Mouse (Mus musculus): ENCODE measurements around the gene Spsb4.

The Spsb4 gene

DNA sequence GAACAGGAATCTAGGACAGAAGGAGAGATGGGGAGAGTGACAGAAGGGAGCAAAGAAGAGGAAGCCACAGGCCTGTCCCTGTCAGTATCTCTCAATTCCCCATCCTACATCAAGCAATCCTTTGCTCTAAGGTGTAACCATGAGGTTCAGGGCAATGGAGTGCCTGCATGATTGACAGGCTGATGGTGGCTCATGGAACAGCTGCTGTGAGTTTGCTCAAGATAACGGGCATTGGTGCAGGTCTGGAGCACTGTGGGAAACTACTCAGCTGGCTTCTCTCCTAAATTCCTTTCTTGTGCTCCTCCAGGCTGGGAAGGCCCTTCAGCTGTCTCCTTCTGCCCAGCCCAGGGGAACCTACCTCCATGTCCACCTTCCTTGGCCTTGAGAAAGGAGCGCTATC lies 109.9 kb downstream of the Spsb4 start:
- DNase-seq (ENCODE audit: low read depth in 2 of 2, low spot score in 2 of 2) = no peak

GRCm38 (mm10) chr9:96904360-96905355 lies 114.0 kb downstream of the Spsb4 start:
- DNase-seq (ENCODE audit: low read depth in 2 of 2, low spot score in 2 of 2) = no peak

DNA sequence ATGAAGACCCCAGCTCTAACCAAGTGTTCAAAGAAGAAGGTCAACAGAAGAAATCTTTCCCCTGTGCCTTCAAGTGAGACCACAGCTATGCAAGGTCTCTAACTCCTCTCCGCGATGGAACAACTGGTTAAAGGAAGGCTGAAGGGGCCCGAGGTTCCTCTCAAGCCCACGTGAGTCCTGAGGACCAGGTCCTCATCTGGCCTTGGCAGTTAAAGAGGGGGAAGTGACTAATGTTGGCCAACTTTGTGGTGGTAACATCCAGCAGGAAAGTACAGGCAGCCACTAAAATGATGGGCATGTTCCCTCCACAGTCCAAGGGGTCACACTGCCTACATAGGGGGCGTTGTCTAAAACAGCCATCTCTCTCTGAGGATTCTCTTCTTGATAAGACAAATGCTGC lies 118.9 kb downstream of the Spsb4 start:
- no peak for DNase-seq (ENCODE audit: low read depth in 2 of 2, low spot score in 2 of 2)

- no peak for DNase-seq (ENCODE audit: low read depth in 2 of 2, low spot score in 2 of 2)
Observed at GRCm38 (mm10) chr9:96899004-96899403, 119.6 kb downstream of the Spsb4 start.

DNA sequence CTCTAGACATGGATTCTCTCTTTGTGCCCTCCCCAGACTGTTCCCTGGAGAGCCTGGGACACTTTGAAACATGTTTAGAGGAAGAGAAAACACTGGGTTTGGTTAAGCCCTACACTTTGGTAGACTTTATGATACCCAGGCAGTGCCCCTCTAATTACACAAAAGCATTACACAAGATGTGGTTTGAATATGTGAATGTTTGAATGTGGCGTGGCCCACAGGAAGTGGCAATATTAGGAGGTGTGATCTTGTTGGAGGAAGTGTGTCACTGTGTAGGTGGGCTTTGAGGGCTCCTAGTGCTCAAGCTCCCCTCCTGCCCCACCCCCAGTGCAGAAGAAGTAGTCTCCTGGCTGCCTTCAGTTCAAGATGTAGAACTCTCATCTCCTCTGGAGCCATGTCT lies 122.0 kb downstream of the Spsb4 start:
- no peak for DNase-seq (ENCODE audit: low read depth in 2 of 2, low spot score in 2 of 2)

- no peak for DNase-seq (ENCODE audit: low read depth in 2 of 2, low spot score in 2 of 2)
Observed at GRCm38 (mm10) chr9:96893582-96893981, 125.1 kb downstream of the Spsb4 start.

All from CD8-positive naive resting alpha-beta T cell, adult 2 months (primary cell).